Mouse (Mus musculus): ENCODE data around the gene Dysf.

DNA sequence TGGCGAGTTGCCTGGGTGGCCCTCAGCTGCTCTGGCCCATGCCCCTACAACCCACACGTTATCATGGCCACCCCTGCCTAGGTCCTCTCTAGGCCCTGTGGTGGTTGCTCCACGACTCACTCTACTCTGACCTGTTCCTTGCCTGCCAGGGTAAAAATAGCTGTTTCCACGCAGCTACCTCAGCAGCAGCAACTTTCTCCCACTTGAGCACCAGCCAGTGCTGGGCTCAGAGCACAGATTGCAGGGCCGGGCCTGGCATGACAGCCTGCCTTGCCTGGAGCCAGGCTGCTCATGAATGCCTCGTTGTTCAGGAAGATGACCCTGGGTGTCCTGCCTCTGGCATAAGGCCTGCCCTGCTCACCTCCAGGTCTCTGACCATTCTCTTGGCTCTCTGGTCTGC lies 217.2 kb downstream of the Dysf start:
- TF ChIP-seq SIN3A (IDR thresholded peaks at IDR 0.05; ENCODE audit: low read length): no peak
- TF ChIP-seq ZKSCAN1 (IDR thresholded peaks at IDR 0.05; ENCODE audit: borderline replicate concordance, low read depth, low read length): no peak
